Mouse (Mus musculus): ENCODE results near the gene Unc13d. TPM values are rescaled to one million over a fixed set of nuclear protein-coding genes. Genes with fewer than 3 reads are reported as not detected.

The Unc13d gene
- polyA plus RNA-seq, 1 experiment from 2014 or later, result 0.78 TPM

- 95% methylated on average over 11 of the region's 11 CpGs for WGBS
- H3K36me3 ChIP-seq (ENCODE audit: control insufficient read depth, insufficient read depth, low read length), result peaks cover 33% of the 10 kb centered on the region
- ATAC-seq, result no peak
- no peak overlapping the region for H3K4me2 ChIP-seq (ENCODE audit: low read length)
- no peaks in the 10 kb centered on the region for H3K9me3 ChIP-seq (replicated peaks; ENCODE audit: control insufficient read depth, low read length, poor library complexity, severe bottlenecking)
- no peak overlapping the region for H3K27ac ChIP-seq (ENCODE audit: low read length)
- H3K9ac ChIP-seq (ENCODE audit: low read depth, low read length), result no peak overlapping the region
- no peak overlapping the region for H3K4me3 ChIP-seq (ENCODE audit: low read depth, low read length)
- no peaks in the 10 kb centered on the region for H3K27me3 ChIP-seq (ENCODE audit: control insufficient read depth, insufficient read depth, low read depth, low read length)
- no peaks in the 10 kb centered on the region for H3K4me1 ChIP-seq (ENCODE audit: control insufficient read depth, insufficient read depth, low read length)
Observed at GRCm38 (mm10) chr11:116059691-116060025, 18.1 kb downstream of the Unc13d start.

- Histone ChIP-seq H3K9ac (ENCODE audit: low read depth, low read length) (no peak overlapping the region), H3K36me3 (ENCODE audit: control insufficient read depth, insufficient read depth, low read length) (peaks cover 36% of the 10 kb centered on the region), H3K27ac (ENCODE audit: low read length) (no peak overlapping the region), H3K9me3 (replicated peaks; ENCODE audit: control insufficient read depth, low read length, poor library complexity, severe bottlenecking) (no peaks in the 10 kb centered on the region), H3K4me2 (ENCODE audit: low read length) (no peak overlapping the region), H3K27me3 (ENCODE audit: control insufficient read depth, insufficient read depth, low read depth, low read length) (no peaks in the 10 kb centered on the region), H3K4me1 (ENCODE audit: control insufficient read depth, insufficient read depth, low read length) (no peaks in the 10 kb centered on the region), H3K4me3 (ENCODE audit: low read depth, low read length) (no peak overlapping the region)
- WGBS, result 93% methylated on average over 17 of the region's 17 CpGs
- ATAC-seq, result no peak
Observed at GRCm38 (mm10) chr11:116058868-116059690, 18.7 kb downstream of the Unc13d start.

DNA sequence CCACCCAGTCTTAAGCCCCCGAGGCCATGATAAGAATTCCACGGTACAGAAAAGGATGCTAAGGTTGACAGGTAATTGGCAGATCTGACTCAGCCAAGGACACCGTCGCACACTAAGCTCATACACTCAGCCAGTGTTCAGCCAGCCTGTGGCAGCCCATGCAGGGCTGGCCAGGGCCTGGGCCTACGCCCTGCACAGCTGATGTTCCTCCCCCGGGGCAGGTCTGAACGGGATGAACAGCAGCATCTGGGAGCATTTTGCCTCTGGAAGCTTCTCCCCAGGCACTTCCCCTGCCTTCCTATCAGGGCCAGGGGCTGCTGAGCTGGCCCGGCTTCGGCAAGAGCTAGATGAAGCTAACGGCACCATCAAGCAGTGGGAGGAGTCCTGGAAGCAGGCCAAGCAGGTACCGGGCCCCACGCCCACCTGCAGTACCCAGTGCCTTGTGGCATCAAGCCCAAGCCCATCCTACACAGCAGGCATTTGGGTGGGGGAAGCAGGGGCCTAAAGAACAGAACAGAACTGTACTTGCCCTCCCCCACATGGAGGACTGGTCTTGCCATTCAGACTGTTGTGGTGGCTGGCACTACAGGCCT lies 19.6 kb downstream of the Unc13d start:
- Histone ChIP-seq H3K9ac (ENCODE audit: low read depth, low read length) (0 out of 2 replicates have a peak overlapping the region, but pooled peaks have one; percentile 14), H3K9me3 (replicated peaks; ENCODE audit: control insufficient read depth, low read length, poor library complexity, severe bottlenecking) (no peaks in the 10 kb centered on the region), H3K27ac (ENCODE audit: low read length) (no peak overlapping the region), H3K36me3 (ENCODE audit: control insufficient read depth, insufficient read depth, low read length) (peaks cover 41% of the 10 kb centered on the region), H3K27me3 (ENCODE audit: control insufficient read depth, insufficient read depth, low read depth, low read length) (no peaks in the 10 kb centered on the region), H3K4me3 (ENCODE audit: low read depth, low read length) (no peak overlapping the region), H3K4me2 (ENCODE audit: low read length) (no peak overlapping the region), H3K4me1 (ENCODE audit: control insufficient read depth, insufficient read depth, low read length) (no peaks in the 10 kb centered on the region)
- 80% methylated on average over 12 of the region's 12 CpGs for WGBS
- ATAC-seq, result no peak

GRCm38 (mm10) chr11:116057237-116057881 lies 20.4 kb downstream of the Unc13d start:
- Histone ChIP-seq H3K4me1 (ENCODE audit: control insufficient read depth, insufficient read depth, low read length) (no peaks in the 10 kb centered on the region), H3K36me3 (ENCODE audit: control insufficient read depth, insufficient read depth, low read length) (peaks cover 49% of the 10 kb centered on the region), H3K27ac (ENCODE audit: low read length) (no peak overlapping the region), H3K4me3 (ENCODE audit: low read depth, low read length) (no peak overlapping the region), H3K27me3 (ENCODE audit: control insufficient read depth, insufficient read depth, low read depth, low read length) (no peaks in the 10 kb centered on the region), H3K4me2 (ENCODE audit: low read length) (no peak overlapping the region), H3K9ac (ENCODE audit: low read depth, low read length) (no peak overlapping the region), H3K9me3 (replicated peaks; ENCODE audit: control insufficient read depth, low read length, poor library complexity, severe bottlenecking) (no peaks in the 10 kb centered on the region)
- WGBS, result 88% methylated on average over 4 of the region's 4 CpGs
- no peak for ATAC-seq

- H3K27ac ChIP-seq (ENCODE audit: low read length), result no peak overlapping the region
- no peaks in the 10 kb centered on the region for H3K4me1 ChIP-seq (ENCODE audit: control insufficient read depth, insufficient read depth, low read length)
- H3K36me3 ChIP-seq (ENCODE audit: control insufficient read depth, insufficient read depth, low read length), result peaks cover 49% of the 10 kb centered on the region
- H3K9me3 ChIP-seq (replicated peaks; ENCODE audit: control insufficient read depth, low read length, poor library complexity, severe bottlenecking), result no peaks in the 10 kb centered on the region
- no peak overlapping the region for H3K4me2 ChIP-seq (ENCODE audit: low read length)
- WGBS, result 98% methylated on average over 11 of the region's 11 CpGs
- no peak overlapping the region for H3K9ac ChIP-seq (ENCODE audit: low read depth, low read length)
- no peak overlapping the region for H3K4me3 ChIP-seq (ENCODE audit: low read depth, low read length)
- no peaks in the 10 kb centered on the region for H3K27me3 ChIP-seq (ENCODE audit: control insufficient read depth, insufficient read depth, low read depth, low read length)
- ATAC-seq, result no peak
Observed at GRCm38 (mm10) chr11:116055873-116056272, 21.9 kb downstream of the Unc13d start.

GRCm38 (mm10) chr11:116053510-116054229 lies 24.1 kb downstream of the Unc13d start:
- ATAC-seq, result no peak
- Histone ChIP-seq H3K9ac (ENCODE audit: low read depth, low read length) (no peak overlapping the region), H3K4me2 (ENCODE audit: low read length) (no peak overlapping the region), H3K4me1 (ENCODE audit: control insufficient read depth, insufficient read depth, low read length) (no peaks in the 10 kb centered on the region), H3K36me3 (ENCODE audit: control insufficient read depth, insufficient read depth, low read length) (peaks cover 41% of the 10 kb centered on the region), H3K27me3 (ENCODE audit: control insufficient read depth, insufficient read depth, low read depth, low read length) (no peaks in the 10 kb centered on the region), H3K4me3 (ENCODE audit: low read depth, low read length) (no peak overlapping the region), H3K9me3 (replicated peaks; ENCODE audit: control insufficient read depth, low read length, poor library complexity, severe bottlenecking) (no peaks in the 10 kb centered on the region), H3K27ac (ENCODE audit: low read length) (no peak overlapping the region)
- WGBS, result 95% methylated on average over 9 of the region's 9 CpGs

GRCm38 (mm10) chr11:116050196-116050595 lies 27.6 kb downstream of the Unc13d start:
- H3K9me3 ChIP-seq (replicated peaks; ENCODE audit: control insufficient read depth, low read length, poor library complexity, severe bottlenecking), result no peaks in the 10 kb centered on the region
- H3K27me3 ChIP-seq (ENCODE audit: control insufficient read depth, insufficient read depth, low read depth, low read length), result no peaks in the 10 kb centered on the region
- ATAC-seq, result no peak
- H3K9ac ChIP-seq (ENCODE audit: low read depth, low read length), result no peak overlapping the region
- 77% methylated on average over 4 of the region's 4 CpGs for WGBS
- H3K36me3 ChIP-seq (ENCODE audit: control insufficient read depth, insufficient read depth, low read length), result peaks cover 36% of the 10 kb centered on the region
- no peaks in the 10 kb centered on the region for H3K4me1 ChIP-seq (ENCODE audit: control insufficient read depth, insufficient read depth, low read length)
- H3K4me3 ChIP-seq (ENCODE audit: low read depth, low read length), result no peak overlapping the region
- H3K4me2 ChIP-seq (ENCODE audit: low read length), result no peak overlapping the region
- no peak overlapping the region for H3K27ac ChIP-seq (ENCODE audit: low read length)

DNA sequence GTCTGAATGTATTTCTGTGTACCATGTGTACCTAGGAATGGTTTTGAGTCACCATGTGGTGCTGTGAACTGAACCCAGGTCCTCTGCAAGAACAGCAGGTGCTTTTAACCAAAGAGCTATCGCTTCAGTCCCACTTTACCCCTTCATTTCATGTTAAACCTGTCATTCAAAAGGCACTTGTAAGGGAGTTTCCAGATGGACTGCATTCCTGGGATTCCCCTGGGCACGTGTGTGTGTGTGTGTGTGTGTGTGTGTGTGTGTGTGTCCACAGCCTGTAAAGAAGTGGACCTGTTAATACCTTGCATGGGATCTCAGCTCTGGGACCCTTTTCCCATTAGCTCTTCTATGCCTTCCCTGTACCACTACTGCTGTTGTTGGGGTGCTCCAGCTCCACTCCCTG lies 28.2 kb downstream of the Unc13d start:
- Histone ChIP-seq H3K9ac (ENCODE audit: low read depth, low read length) (no peak overlapping the region), H3K27ac (ENCODE audit: low read length) (no peak overlapping the region), H3K9me3 (replicated peaks; ENCODE audit: control insufficient read depth, low read length, poor library complexity, severe bottlenecking) (no peaks in the 10 kb centered on the region), H3K4me2 (ENCODE audit: low read length) (no peak overlapping the region), H3K4me1 (ENCODE audit: control insufficient read depth, insufficient read depth, low read length) (no peaks in the 10 kb centered on the region), H3K36me3 (ENCODE audit: control insufficient read depth, insufficient read depth, low read length) (peaks cover 30% of the 10 kb centered on the region), H3K4me3 (ENCODE audit: low read depth, low read length) (no peak overlapping the region), H3K27me3 (ENCODE audit: control insufficient read depth, insufficient read depth, low read depth, low read length) (no peaks in the 10 kb centered on the region)
- ATAC-seq, result no peak
- 81% methylated on average over 2 of the region's 2 CpGs for WGBS

Measured in midbrain, embryonic 16.5 days (tissue).